Mouse (Mus musculus): ENCODE measurements at regions not wholly inside any gene's neighbourhood (a gene's known extent, or its start where the extent isn't known, plus 50 kb on each side); places are given as distances from the start of the nearest gene placed in this dataset.

DNA sequence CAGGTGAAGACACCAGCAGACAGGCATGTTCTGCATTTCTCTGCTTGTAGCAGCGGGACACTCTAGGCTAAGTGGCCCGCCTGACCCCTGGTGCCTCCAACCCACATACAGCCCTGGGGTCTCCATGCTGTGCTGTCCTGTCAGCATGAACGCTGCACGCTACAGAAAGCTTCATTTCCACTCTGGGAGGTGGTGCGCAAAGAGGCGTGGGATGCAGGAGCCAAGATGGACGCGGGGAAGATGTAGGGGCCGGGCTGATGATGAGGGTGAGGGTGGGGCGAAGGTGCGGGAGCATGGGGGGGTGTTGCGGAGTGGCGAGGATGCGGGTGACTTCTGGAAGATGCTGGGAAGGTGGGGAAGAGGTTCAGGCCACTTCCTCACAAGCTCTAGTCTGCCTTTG lies 88.6 kb upstream of the Hmga2 start:
- intact Hi-C loops (cut with DNase I) = no loop called here
- no peak for DNase-seq

DNA sequence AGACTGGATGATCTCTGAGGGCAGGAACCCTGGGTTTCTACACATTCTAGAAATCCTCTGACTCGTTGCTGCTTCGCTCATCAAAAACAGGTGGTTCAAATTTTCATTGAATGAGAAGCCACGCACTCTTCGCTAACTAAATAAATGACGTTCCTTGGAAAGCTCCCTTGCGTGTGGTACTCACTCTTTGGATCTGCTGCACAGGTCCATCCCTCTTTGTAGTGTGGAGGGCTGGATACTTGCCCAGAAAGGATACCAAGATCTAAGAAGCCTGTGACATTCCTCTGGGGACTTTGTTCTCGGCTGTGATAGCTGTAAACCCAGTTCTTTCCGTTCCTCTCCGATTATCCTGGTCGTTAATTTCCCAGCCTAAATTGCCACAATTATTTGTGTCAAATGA lies 87.7 kb upstream of the Hmga2 start:
- DNase-seq = no peak
- intact Hi-C loops (cut with DNase I) = no loop called here

DNA sequence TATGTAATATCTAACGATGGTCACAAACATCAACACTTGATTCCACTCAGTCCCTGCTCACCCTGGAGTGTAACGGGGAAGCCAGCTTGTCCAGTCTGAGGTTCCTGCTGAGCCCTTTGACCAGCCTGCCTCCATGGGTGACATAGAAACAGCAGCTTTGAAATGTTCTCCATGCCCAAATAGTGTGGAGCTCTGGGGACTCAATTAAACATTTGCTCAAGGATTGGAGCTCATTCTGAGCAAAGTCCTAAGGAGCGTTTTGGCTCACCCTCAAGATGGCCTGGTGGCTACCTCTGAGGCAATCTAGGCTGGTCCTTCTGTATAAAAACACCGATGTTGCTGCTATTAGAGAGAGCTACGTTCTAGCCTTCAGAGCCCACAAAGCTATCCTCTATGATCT lies 85.6 kb upstream of the Hmga2 start:
- intact Hi-C loops (cut with DNase I) = no loop called here
- no peak for DNase-seq

DNA sequence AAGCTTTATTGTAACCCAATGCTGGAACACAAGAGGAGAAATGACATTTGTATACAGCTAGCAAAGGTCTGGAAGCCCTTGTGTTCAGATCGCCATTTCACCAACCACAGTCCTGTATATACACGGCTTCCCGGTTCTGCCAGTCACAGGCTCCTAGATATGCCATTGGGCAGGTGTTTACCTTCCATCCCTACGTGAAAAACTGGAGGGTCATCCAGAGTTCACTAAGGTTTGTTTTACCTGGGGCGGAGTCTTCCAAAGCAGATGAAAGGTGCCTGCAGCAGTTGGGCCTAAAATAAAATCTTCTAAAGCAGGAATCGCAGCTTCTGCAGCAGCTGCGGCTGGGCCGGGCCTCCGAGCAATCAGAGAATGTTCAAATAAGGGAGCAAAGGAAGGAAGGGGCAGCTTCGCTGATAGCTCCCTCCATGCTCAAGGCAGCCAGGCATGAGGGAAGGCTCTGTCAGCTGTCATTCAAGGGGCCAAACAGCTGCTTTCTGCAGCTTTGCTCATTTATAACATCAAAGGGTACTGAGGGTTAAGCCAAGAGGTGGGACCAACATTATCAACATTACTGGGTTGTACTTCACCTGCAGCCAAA lies 81.7 kb upstream of the Hmga2 start:
- DNase-seq = no peak
- intact Hi-C loops (cut with DNase I) = no loop called here

DNA sequence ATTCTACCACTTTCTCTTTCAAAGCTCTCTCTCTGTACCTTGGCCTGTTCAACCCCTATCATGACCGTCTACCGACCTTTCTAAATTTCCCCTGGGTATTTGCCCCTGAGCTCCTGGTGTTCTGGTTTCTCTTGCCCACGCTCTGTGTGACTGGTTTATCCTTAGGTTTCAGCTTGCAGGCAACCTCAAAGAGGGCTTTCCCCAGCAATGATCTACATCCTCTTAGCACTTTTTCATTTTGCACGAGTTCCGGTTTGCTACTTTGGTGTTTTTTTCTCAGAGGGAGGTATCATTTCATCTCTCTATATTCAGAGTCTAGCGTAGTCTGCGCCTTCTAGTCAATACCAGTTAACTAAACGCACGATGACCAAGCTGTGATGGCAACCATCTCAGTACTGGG lies 79.8 kb upstream of the Hmga2 start:
- DNase-seq = no peak
- intact Hi-C loops (cut with DNase I) = no loop called here

DNA sequence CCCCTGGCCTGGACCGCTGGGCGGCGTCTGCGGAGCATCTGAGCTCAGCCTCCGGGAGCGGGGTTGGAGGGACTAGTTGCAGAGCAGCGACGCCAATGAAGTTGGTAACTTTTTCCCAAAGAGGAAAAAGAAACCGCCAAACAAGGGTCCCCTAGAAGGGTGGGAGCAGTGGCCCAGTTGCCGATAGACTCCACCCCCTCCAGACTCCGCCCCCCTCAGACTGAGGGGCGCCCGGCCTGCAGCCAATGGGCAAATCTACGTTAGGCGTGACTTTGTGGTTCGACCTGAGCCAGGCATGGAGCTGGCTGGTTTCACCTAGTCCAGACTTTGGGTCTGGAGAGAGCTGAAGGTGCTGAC lies 76.8 kb upstream of the Hmga2 start:
- intact Hi-C loops (cut with DNase I) = no loop called here

DNA sequence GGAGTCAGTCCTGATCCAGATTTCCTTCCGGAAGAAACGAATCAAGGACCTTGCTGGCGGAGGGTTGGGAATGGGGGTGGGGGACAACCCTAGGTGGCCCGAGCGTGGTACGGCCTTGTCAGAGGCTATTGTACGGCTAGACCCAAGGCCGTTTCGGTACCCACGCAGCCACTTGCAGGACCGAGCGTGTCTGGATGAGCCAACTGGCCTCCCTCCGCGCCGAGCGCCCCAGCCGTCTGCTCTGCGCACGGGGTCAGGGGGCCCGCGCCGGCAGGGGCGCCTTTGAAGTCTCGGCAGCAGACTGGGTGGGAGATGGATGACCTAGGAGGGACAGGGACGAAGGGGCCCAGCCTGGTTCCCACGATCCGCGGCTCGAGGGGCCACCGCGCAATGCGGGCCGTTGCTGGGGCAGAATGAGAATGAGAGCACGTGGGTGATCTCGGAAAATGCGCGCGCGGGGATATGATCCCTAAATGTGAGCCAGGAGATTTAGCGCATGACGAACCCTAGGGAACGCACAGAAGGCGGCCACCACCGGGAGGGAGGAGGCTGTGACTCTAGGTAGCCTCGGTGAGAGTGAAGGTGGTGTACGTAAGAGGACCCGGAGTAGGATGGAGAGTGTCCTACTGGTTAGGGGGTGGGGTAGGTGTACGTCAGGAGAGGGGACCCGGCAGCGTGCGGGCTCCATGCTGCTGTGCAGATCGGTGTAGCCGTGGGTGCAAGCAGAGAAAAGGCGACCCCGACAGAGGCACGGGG lies 76.2 kb upstream of the Hmga2 start:
- intact Hi-C loops (cut with DNase I) = no loop called here
- DNase-seq = peak in 1 of 2 experiments; percentile 13

More for the DNA sequence above, 76.8 kb upstream of the Hmga2 start:
- no peak for DNase-seq

DNA sequence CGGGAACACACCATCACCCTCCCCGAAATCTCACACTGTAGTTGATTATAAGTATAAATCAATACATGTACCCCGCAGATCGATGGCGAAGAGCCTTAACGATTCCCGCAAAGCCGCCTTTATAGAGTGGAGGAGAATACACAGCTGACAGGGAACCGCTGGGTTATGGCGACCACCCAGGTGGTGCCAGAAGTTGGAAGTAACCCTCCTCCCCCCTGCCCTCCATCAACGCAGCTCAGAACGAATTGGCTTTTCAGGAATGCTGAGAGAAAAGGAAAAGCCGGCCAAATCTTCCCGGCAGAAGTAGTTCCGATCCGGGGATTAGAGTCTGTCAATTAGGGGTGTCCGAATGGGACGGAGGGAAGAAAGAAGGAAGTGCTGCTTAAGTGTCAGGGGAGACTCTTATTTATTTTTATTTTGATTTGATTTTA lies 75.6 kb upstream of the Hmga2 start:
- intact Hi-C loops (cut with DNase I) = no loop called here
- no peak for DNase-seq

DNA sequence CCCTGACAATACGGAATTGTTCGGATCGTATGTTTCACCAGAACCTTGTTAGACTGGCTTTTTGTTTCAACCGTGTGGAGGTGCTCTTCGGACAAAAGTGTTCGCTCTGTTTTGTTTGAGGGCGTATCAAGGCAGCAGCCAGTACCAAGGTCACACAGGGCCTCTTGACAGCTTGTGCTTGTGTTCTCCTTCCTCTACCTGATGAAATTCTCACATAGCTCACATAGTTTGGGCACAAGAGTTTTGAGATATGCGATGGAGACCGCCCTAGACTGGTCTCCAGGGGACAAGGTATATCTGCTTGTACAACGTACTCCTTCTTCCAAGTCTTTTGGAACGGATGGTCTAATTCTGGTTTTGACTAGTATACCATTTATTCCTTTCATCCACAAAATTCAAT lies 70.9 kb upstream of the Hmga2 start:
- no peak for DNase-seq
- intact Hi-C loops (cut with DNase I) = no loop called here

DNA sequence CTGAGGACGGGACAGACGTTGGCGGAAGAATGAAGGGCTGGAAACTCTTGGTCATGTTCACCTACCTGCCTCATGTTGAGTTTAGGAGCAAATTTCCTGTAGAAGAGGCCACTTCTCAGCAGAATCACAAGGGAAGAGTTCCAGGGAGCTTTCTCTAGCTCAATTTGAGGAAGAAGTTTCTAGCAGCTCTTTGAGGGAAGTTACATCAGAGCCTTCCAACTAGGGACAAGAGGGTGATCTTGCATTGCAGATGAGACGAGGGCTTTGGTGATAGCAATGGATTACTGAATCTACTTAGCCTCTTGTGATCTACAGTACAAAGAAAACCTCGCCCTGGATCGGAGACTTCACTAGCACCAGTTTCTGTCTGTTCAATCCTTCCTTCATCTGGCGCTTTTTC lies 65.3 kb upstream of the Hmga2 start:
- no peak for DNase-seq
- intact Hi-C loops (cut with DNase I) = no loop called here

DNA sequence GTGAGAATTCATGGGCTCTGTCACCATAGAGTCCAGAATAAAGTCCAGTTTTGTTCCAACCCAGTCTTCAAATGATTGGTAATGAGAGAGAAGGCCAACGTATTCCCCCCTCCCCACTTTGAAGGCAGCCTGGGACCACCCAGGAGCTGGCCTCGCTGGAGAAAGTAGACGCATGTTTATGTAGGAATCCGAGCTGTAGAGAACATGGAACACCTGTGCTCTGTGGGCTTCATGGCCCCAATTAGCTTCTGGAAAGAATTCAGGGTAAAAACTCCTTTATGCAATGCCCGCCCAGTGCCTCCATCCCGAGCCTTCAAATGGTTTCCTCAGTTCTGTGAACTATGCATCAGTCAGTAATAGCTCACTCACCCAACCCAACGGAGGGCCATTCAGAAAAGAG lies 62.3 kb upstream of the Hmga2 start:
- DNase-seq = no peak
- intact Hi-C loops (cut with DNase I) = no loop called here

DNA sequence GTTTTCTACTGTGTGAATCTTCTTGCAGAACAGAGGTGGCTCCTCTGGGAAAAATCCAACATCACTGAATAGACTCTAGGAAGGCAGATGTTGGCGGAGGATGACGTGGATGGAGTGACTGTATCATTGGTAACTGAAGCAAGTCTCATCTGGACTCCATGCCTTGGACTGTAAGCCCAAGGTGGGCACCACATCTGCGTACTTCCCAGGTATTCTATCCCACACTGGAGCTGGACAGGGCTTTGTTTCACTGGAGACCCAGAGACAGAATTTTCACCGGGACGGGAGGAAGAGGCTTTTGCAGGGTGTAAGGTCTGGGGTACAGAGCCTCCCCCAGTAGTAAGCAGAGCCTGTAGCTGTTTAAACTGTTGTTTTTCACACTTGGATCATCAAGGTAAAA lies 52.1 kb upstream of the Hmga2 start:
- DNase-seq = no peak
- intact Hi-C loops (cut with DNase I) = no loop called here

DNA sequence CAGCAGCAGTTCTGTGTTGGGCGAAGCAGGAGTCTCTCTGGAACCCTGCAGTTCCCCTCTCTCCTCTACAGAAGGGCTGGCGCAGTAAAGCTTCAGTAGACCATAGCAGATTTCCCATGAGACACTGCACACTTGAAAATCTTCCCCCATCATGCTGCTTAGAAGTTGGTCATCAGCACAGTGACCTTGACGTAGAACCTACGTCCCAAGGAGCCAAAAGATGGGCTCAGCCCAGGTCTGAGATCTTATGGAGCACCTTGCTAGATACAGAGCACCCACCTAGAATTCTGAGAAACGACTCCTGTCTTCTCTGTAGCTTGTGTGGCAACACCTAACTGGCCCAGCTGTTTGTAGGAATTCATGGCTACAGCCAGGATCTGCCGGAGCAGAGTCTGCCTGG lies 51.7 kb upstream of the Hmga2 start:
- DNase-seq = no peak
- intact Hi-C loops (cut with DNase I) = no loop called here

DNA sequence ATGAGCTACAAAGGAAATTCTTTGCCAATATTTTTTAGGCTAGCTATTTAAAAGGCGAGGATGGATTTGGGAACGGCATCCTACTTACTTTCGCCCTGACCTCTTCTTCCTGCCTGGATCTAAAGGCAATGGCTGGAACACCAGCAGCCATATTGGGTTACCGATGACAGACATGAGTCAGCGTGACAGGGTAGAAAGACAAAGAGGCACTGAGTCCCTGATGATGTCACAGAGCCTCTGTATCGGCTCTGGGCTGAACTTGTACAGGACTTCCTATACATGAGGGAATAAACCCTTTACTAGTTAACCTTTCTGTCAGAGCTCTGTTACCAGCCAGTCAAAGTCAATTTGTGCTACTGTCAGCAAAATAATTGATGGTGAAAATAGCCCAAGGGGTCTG lies 50.7 kb upstream of the Hmga2 start:
- intact Hi-C loops (cut with DNase I) = no loop called here
- no peak for DNase-seq

All from gastrocnemius, postnatal 36 days (tissue).